Mouse (Mus musculus) CH12.LX (cell line): ENCODE measurements around the gene Atp6v0b. TPM values are rescaled to one million over a fixed set of nuclear protein-coding genes. Genes with fewer than 3 reads are reported as not detected.

Experiments used
- DNase-seq: peaks from one replicate; pipeline ENCODE4 v3.0.0-alpha.2; 2013; ENCODE audit errors: extremely low read depth
- H3K27ac ChIP-seq: 2 replicates; pipeline ENCODE4 v1.5.1; 2012; ENCODE audit warnings: low read depth, mild to moderate bottlenecking, control low read depth, moderate library complexity; ENCODE audit not compliant: insufficient read depth
- H3K27me3 ChIP-seq: replicated peaks from 2 replicates; pipeline ENCODE3; 2012; ENCODE audit warnings: inconsistent platforms
- H3K36me3 ChIP-seq, 2 experiments: replicated peaks in 1 of 2; 2 replicates each; pipeline versions ENCODE3 to v1.6.1; 2012; ENCODE audit warnings: inconsistent platforms in 1 of 2, low read length in 1 of 2, mild to moderate bottlenecking in 1 of 2, mixed read lengths in 1 of 2, moderate library complexity in 1 of 2; ENCODE audit not compliant: control insufficient read depth in 1 of 2, insufficient read depth in 1 of 2
- H3K4me1 ChIP-seq, 2 experiments: 2 replicates each; pipeline ENCODE4 v1.6.1; 2012; ENCODE audit warnings: inconsistent platforms in 1 of 2, moderate library complexity in 1 of 2; ENCODE audit not compliant: insufficient read depth in 2 of 2, control insufficient read depth in 1 of 2
- H3K4me2 ChIP-seq: 2 replicates; pipeline ENCODE4 v1.6.1; 2012; ENCODE audit warnings: low read depth, mild to moderate bottlenecking, control low read depth; ENCODE audit not compliant: poor library complexity, insufficient read depth, severe bottlenecking
- H3K4me3 ChIP-seq, 3 experiments: fragments of 150-350 bp in 1 of 3; sonication (generic) in 1 of 3; replicated peaks in 1 of 3; 2 replicates each; pipeline versions ENCODE3 to v1.5.1; 2011 to 2012; ENCODE audit warnings: low read depth in 2 of 3, low read length in 2 of 3, mild to moderate bottlenecking in 2 of 3, moderate library complexity in 2 of 3, control low read depth in 1 of 3, improper control_type of control experiment in 1 of 3, inconsistent platforms in 1 of 3, mixed read lengths in 1 of 3; ENCODE audit not compliant: poor library complexity in 1 of 3
- H3K79me2 ChIP-seq: replicated peaks from 2 replicates; pipeline ENCODE4 v1.6.1; 2012; ENCODE audit warnings: mild to moderate bottlenecking, moderate library complexity; ENCODE audit not compliant: control insufficient read depth, poor library complexity, insufficient read depth, severe bottlenecking; ENCODE audit errors: extremely low read depth
- H3K9ac ChIP-seq: 2 replicates; pipeline ENCODE4 v1.6.1; 2012; ENCODE audit warnings: low read depth, mild to moderate bottlenecking, control low read depth, moderate library complexity; ENCODE audit not compliant: insufficient read depth
- H3K9me3 ChIP-seq: replicated peaks from 2 replicates; pipeline ENCODE3; 2012; ENCODE audit warnings: low read length, inconsistent platforms, mixed read lengths
- BHLHE40 ChIP-seq: IDR thresholded peaks from 2 replicates; pipeline ENCODE4 v1.6.1; 2011; ENCODE audit warnings: mild to moderate bottlenecking, low read depth, low read length, improper control_type of control experiment
- CHD1 ChIP-seq: IDR thresholded peaks from 2 replicates; pipeline ENCODE4 v1.6.1; 2012; ENCODE audit warnings: low read depth, low read length, improper control_type of control experiment, inconsistent platforms
- CHD2 ChIP-seq: IDR thresholded peaks from 2 replicates; pipeline ENCODE4 v1.6.1; 2011; ENCODE audit warnings: low read length, improper control_type of control experiment
- CTCF ChIP-seq, 2 experiments: IDR thresholded peaks in 1 of 2; conservative IDR thresholded peaks in 1 of 2; 2 replicates each; pipeline ENCODE4 v1.5.1; 2011 to 2012; ENCODE audit warnings: low read depth in 2 of 2, low read length in 2 of 2, improper control_type of control experiment in 1 of 2, inconsistent platforms in 1 of 2, mild to moderate bottlenecking in 1 of 2, moderate library complexity in 1 of 2
- E2F4 ChIP-seq: IDR thresholded peaks from 2 replicates; pipeline ENCODE4 v1.6.1; 2011; ENCODE audit warnings: low read depth, low read length, improper control_type of control experiment; ENCODE audit not compliant: insufficient replicate concordance
- ELF1 ChIP-seq: IDR thresholded peaks from 2 replicates; pipeline ENCODE4 v1.6.1; 2014; ENCODE audit warnings: low read depth, mild to moderate bottlenecking, inconsistent platforms, low read length, improper control_type of control experiment
- EP300 ChIP-seq: IDR thresholded peaks from 2 replicates; pipeline ENCODE4 v1.6.1; 2011; ENCODE audit warnings: low read length, improper control_type of control experiment
- ETS1 ChIP-seq: conservative IDR thresholded peaks from 2 replicates; pipeline ENCODE4 v1.6.1; 2012; ENCODE audit warnings: low read depth, mild to moderate bottlenecking, inconsistent platforms, low read length, improper control_type of control experiment, moderate library complexity
- IRF4 ChIP-seq: IDR thresholded peaks from 2 replicates; pipeline ENCODE4 v1.6.1; 2014; ENCODE audit warnings: low read depth, mild to moderate bottlenecking, inconsistent platforms, low read length, improper control_type of control experiment
- JUN ChIP-seq: IDR thresholded peaks from 2 replicates; pipeline ENCODE4 v1.6.1; 2011; ENCODE audit warnings: low read depth, mild to moderate bottlenecking, low read length, improper control_type of control experiment, moderate library complexity; ENCODE audit not compliant: insufficient read depth
- MAFK ChIP-seq: IDR thresholded peaks from 2 replicates; pipeline ENCODE4 v1.6.1; 2011; ENCODE audit warnings: low read length, improper control_type of control experiment; ENCODE audit not compliant: insufficient replicate concordance
- MEF2A ChIP-seq: IDR thresholded peaks from 2 replicates; pipeline ENCODE4 v1.6.1; 2014; ENCODE audit warnings: low read depth, mild to moderate bottlenecking, inconsistent platforms, low read length, improper control_type of control experiment, borderline replicate concordance
- MXI1 ChIP-seq: IDR thresholded peaks from 2 replicates; pipeline ENCODE4 v1.6.1; 2011; ENCODE audit warnings: mild to moderate bottlenecking, low read depth, low read length, improper control_type of control experiment
- MYC ChIP-seq: IDR thresholded peaks from 2 replicates; pipeline ENCODE4 v1.6.1; 2011; ENCODE audit warnings: low read depth, mild to moderate bottlenecking, improper control_type of control experiment, low read length
- NELFE ChIP-seq: IDR thresholded peaks from 2 replicates; pipeline ENCODE4 v1.6.1; 2011; ENCODE audit warnings: low read depth, low read length, improper control_type of control experiment
- POLR2A ChIP-seq: IDR thresholded peaks from 2 replicates; pipeline ENCODE4 v1.6.1; 2011; ENCODE audit warnings: low read depth, mild to moderate bottlenecking, improper control_type of control experiment, low read length
- SIN3A ChIP-seq: IDR thresholded peaks from 2 replicates; pipeline ENCODE4 v1.6.1; 2012; ENCODE audit warnings: low read length, improper control_type of control experiment, inconsistent platforms
- SMC3 ChIP-seq: IDR thresholded peaks from 2 replicates; pipeline ENCODE4 v1.6.1; 2011; ENCODE audit warnings: low read depth, low read length, improper control_type of control experiment
- TCF12 ChIP-seq: IDR thresholded peaks from 2 replicates; pipeline ENCODE4 v1.6.1; 2014; ENCODE audit warnings: low read depth, mild to moderate bottlenecking, inconsistent platforms, low read length, improper control_type of control experiment
- USF1 ChIP-seq: IDR thresholded peaks from 2 replicates; pipeline ENCODE4 v1.6.1; 2014; ENCODE audit warnings: low read depth, mild to moderate bottlenecking, inconsistent platforms, low read length, improper control_type of control experiment
- ZC3H11A ChIP-seq: IDR thresholded peaks from 2 replicates; pipeline ENCODE4 v1.6.1; 2012; ENCODE audit warnings: low read depth, mild to moderate bottlenecking, inconsistent platforms, low read length, improper control_type of control experiment
- ZKSCAN1 ChIP-seq: IDR thresholded peaks from 2 replicates; pipeline ENCODE4 v1.6.1; 2012; ENCODE audit warnings: low read depth, inconsistent platforms, low read length, improper control_type of control experiment, borderline replicate concordance
- ZMIZ1 ChIP-seq: IDR thresholded peaks from 2 replicates; pipeline ENCODE4 v1.6.1; 2012; ENCODE audit warnings: low read depth, mild to moderate bottlenecking, inconsistent platforms, low read length, improper control_type of control experiment
- ZNF384 ChIP-seq: IDR thresholded peaks from 2 replicates; pipeline ENCODE4 v1.6.1; 2012; ENCODE audit warnings: low read depth, low read length, improper control_type of control experiment, inconsistent platforms
- dilution Hi-C: fragments of 300-500 bp; cut with MboI; formaldehyde crosslinking; loops from 2 replicates; pipeline ENCODE4 v1.14.3; 2020; ENCODE audit warnings: low sequenced_read_pairs; ENCODE audit not compliant: extremely low pct_unique_long_range_greater_than_20kb, extremely low pct_ligation_motif_present
- in situ Hi-C: fragments of 300-500 bp; cut with MboI; formaldehyde crosslinking; loops from 3 replicates; pipeline ENCODE4 v1.14.3; 2019; ENCODE audit warnings: low sequenced_read_pairs, low pct_ligation_motif_present, low pct_unique_long_range_greater_than_20kb, mixed read lengths
- polyA plus RNA-seq: library from polyadenylated mRNA; unstranded; fragments of >175 nt; gene quantifications from 2 replicates; pipeline ENCODE4 v1.2.1, GENCODE M21; 2012; ENCODE audit warnings: low read depth; ENCODE audit not compliant: insufficient read length
- total RNA-seq, 2 experiments: library from RNA; depleted of rRNA; stranded (reverse); fragments of 300-350 nt in 1 of 2; fragments of >200 nt in 1 of 2; gene quantifications; 2 replicates each; pipeline ENCODE4 v1.2.3; 2012 to 2014

Atp6v0b gene
- total and polyA plus RNA-seq, 3 experiments: 176 to 202 (median 186) TPM

- TF ChIP-seq USF1 (no peak), MXI1 (no peak), CHD2 (no peak), EP300 (no peak), IRF4 (no peak), MAFK (no peak), NELFE (no peak), ZNF384 (no peak), CHD1 (no peak), ETS1 (no peak), E2F4 (no peak), ELF1 (no peak), BHLHE40 (no peak), MEF2A (no peak)
- TF ChIP-seq, all 38 proteins: peak for 0
- Histone ChIP-seq H3K27ac (no peak overlapping the region), H3K4me2 (no peak overlapping the region), H3K4me3 (no peak overlapping the region), H3K9me3 (no peaks in the 10 kb centered on the region), H3K27me3 (no peaks in the 10 kb centered on the region), H3K79me2 (peaks cover 14% of the 10 kb centered on the region), H3K9ac (no peak overlapping the region), H3K36me3 (peaks cover 37 to 77% of the 10 kb centered on the region in 2 experiments), H3K4me1 (peaks cover 3 to 17% of the 10 kb centered on the region in 2 experiments; a peak in 3 of 4 replicates)
- dilution Hi-C loops: no loop called here
- in situ Hi-C loops: no loop called here
- no peak for DNase-seq
Measured at GRCm38 (mm10) chr4:117885093-117885492, 2.0 kb downstream of the Atp6v0b start.

GRCm38 (mm10) chr4:117884146-117884545 is 3.0 kb downstream of the Atp6v0b start:
- in situ Hi-C loops (no loop called here), dilution Hi-C loops (no loop called here)
- Histone ChIP-seq H3K9me3 (no peaks in the 10 kb centered on the region), H3K27ac (no peak overlapping the region), H3K4me3 (no peak overlapping the region), H3K9ac (no peak overlapping the region), H3K4me2 (no peak overlapping the region), H3K79me2 (peaks cover 14% of the 10 kb centered on the region)
- TF ChIP-seq CTCF (conservative IDR thresholded peaks at IDR 0.05 in 1 of 2, IDR thresholded peaks at IDR 0.05 in 1 of 2; ENCODE audit: low read depth in 2 of 2, low read length in 2 of 2) (no peak), ZMIZ1 (no peak), ZC3H11A (no peak), ZKSCAN1 (no peak), POLR2A (no peak), NELFE (no peak), TCF12 (no peak), MAFK (no peak), ZNF384 (no peak), EP300 (no peak), JUN (no peak), MYC (no peak), SMC3 (no peak), SIN3A (no peak)
- TF ChIP-seq, all 38 proteins: peak for 0
- Histone ChIP-seq H3K27me3 (no peaks in the 10 kb centered on the region), H3K36me3 (peaks cover 28 to 77% of the 10 kb centered on the region in 2 experiments), H3K4me1 (peaks cover 3 to 17% of the 10 kb centered on the region in 2 experiments; a peak in 3 of 4 replicates)
- no peak for DNase-seq
